Mouse (Mus musculus) CH12.LX (cell line): ENCODE data around the gene Neil1. TPM values are rescaled to one million over a fixed set of nuclear protein-coding genes. Genes with fewer than 3 reads are reported as not detected.

Source experiments
- DNase-seq: peaks from one replicate; pipeline ENCODE4 v3.0.0-alpha.2; 2013; ENCODE audit errors: extremely low read depth
- H3K27ac ChIP-seq: 2 replicates; pipeline ENCODE4 v1.5.1; 2012; ENCODE audit warnings: low read depth, mild to moderate bottlenecking, control low read depth, moderate library complexity; ENCODE audit not compliant: insufficient read depth
- H3K27me3 ChIP-seq: replicated peaks from 2 replicates; pipeline ENCODE3; 2012; ENCODE audit warnings: inconsistent platforms
- H3K36me3 ChIP-seq, 2 experiments: replicated peaks in 1 of 2; 2 replicates each; pipeline versions ENCODE3 to v1.6.1; 2012; ENCODE audit warnings: inconsistent platforms in 1 of 2, low read length in 1 of 2, mild to moderate bottlenecking in 1 of 2, mixed read lengths in 1 of 2, moderate library complexity in 1 of 2; ENCODE audit not compliant: control insufficient read depth in 1 of 2, insufficient read depth in 1 of 2
- H3K4me1 ChIP-seq, 2 experiments: 2 replicates each; pipeline ENCODE4 v1.6.1; 2012; ENCODE audit warnings: inconsistent platforms in 1 of 2, moderate library complexity in 1 of 2; ENCODE audit not compliant: insufficient read depth in 2 of 2, control insufficient read depth in 1 of 2
- H3K4me2 ChIP-seq: 2 replicates; pipeline ENCODE4 v1.6.1; 2012; ENCODE audit warnings: low read depth, mild to moderate bottlenecking, control low read depth; ENCODE audit not compliant: poor library complexity, insufficient read depth, severe bottlenecking
- H3K4me3 ChIP-seq, 3 experiments: fragments of 150-350 bp in 1 of 3; sonication (generic) in 1 of 3; replicated peaks in 1 of 3; 2 replicates each; pipeline versions ENCODE3 to v1.5.1; 2011 to 2012; ENCODE audit warnings: low read depth in 2 of 3, low read length in 2 of 3, mild to moderate bottlenecking in 2 of 3, moderate library complexity in 2 of 3, control low read depth in 1 of 3, improper control_type of control experiment in 1 of 3, inconsistent platforms in 1 of 3, mixed read lengths in 1 of 3; ENCODE audit not compliant: poor library complexity in 1 of 3
- H3K79me2 ChIP-seq: replicated peaks from 2 replicates; pipeline ENCODE4 v1.6.1; 2012; ENCODE audit warnings: mild to moderate bottlenecking, moderate library complexity; ENCODE audit not compliant: control insufficient read depth, poor library complexity, insufficient read depth, severe bottlenecking; ENCODE audit errors: extremely low read depth
- H3K9ac ChIP-seq: 2 replicates; pipeline ENCODE4 v1.6.1; 2012; ENCODE audit warnings: low read depth, mild to moderate bottlenecking, control low read depth, moderate library complexity; ENCODE audit not compliant: insufficient read depth
- H3K9me3 ChIP-seq: replicated peaks from 2 replicates; pipeline ENCODE3; 2012; ENCODE audit warnings: low read length, inconsistent platforms, mixed read lengths
- BHLHE40 ChIP-seq: IDR thresholded peaks from 2 replicates; pipeline ENCODE4 v1.6.1; 2011; ENCODE audit warnings: mild to moderate bottlenecking, low read depth, low read length, improper control_type of control experiment
- CHD1 ChIP-seq: IDR thresholded peaks from 2 replicates; pipeline ENCODE4 v1.6.1; 2012; ENCODE audit warnings: low read depth, low read length, improper control_type of control experiment, inconsistent platforms
- CHD2 ChIP-seq: IDR thresholded peaks from 2 replicates; pipeline ENCODE4 v1.6.1; 2011; ENCODE audit warnings: low read length, improper control_type of control experiment
- CTCF ChIP-seq, 2 experiments: IDR thresholded peaks in 1 of 2; conservative IDR thresholded peaks in 1 of 2; 2 replicates each; pipeline ENCODE4 v1.5.1; 2011 to 2012; ENCODE audit warnings: low read depth in 2 of 2, low read length in 2 of 2, improper control_type of control experiment in 1 of 2, inconsistent platforms in 1 of 2, mild to moderate bottlenecking in 1 of 2, moderate library complexity in 1 of 2
- E2F4 ChIP-seq: IDR thresholded peaks from 2 replicates; pipeline ENCODE4 v1.6.1; 2011; ENCODE audit warnings: low read depth, low read length, improper control_type of control experiment; ENCODE audit not compliant: insufficient replicate concordance
- ELF1 ChIP-seq: IDR thresholded peaks from 2 replicates; pipeline ENCODE4 v1.6.1; 2014; ENCODE audit warnings: low read depth, mild to moderate bottlenecking, inconsistent platforms, low read length, improper control_type of control experiment
- EP300 ChIP-seq: IDR thresholded peaks from 2 replicates; pipeline ENCODE4 v1.6.1; 2011; ENCODE audit warnings: low read length, improper control_type of control experiment
- IRF4 ChIP-seq: IDR thresholded peaks from 2 replicates; pipeline ENCODE4 v1.6.1; 2014; ENCODE audit warnings: low read depth, mild to moderate bottlenecking, inconsistent platforms, low read length, improper control_type of control experiment
- JUN ChIP-seq: IDR thresholded peaks from 2 replicates; pipeline ENCODE4 v1.6.1; 2011; ENCODE audit warnings: low read depth, mild to moderate bottlenecking, low read length, improper control_type of control experiment, moderate library complexity; ENCODE audit not compliant: insufficient read depth
- KAT2A ChIP-seq: IDR thresholded peaks from 2 replicates; pipeline ENCODE4 v1.6.1; 2012; ENCODE audit warnings: low read length, improper control_type of control experiment, inconsistent platforms; ENCODE audit not compliant: insufficient replicate concordance
- MAFK ChIP-seq: IDR thresholded peaks from 2 replicates; pipeline ENCODE4 v1.6.1; 2011; ENCODE audit warnings: low read length, improper control_type of control experiment; ENCODE audit not compliant: insufficient replicate concordance
- MAX ChIP-seq: IDR thresholded peaks from 2 replicates; pipeline ENCODE4 v1.6.1; 2011; ENCODE audit warnings: low read length, improper control_type of control experiment
- MEF2A ChIP-seq: IDR thresholded peaks from 2 replicates; pipeline ENCODE4 v1.6.1; 2014; ENCODE audit warnings: low read depth, mild to moderate bottlenecking, inconsistent platforms, low read length, improper control_type of control experiment, borderline replicate concordance
- MXI1 ChIP-seq: IDR thresholded peaks from 2 replicates; pipeline ENCODE4 v1.6.1; 2011; ENCODE audit warnings: mild to moderate bottlenecking, low read depth, low read length, improper control_type of control experiment
- MYC ChIP-seq: IDR thresholded peaks from 2 replicates; pipeline ENCODE4 v1.6.1; 2011; ENCODE audit warnings: low read depth, mild to moderate bottlenecking, improper control_type of control experiment, low read length
- NRF1 ChIP-seq: IDR thresholded peaks from 2 replicates; pipeline ENCODE4 v1.6.1; 2014; ENCODE audit warnings: low read depth, mild to moderate bottlenecking, inconsistent platforms, low read length, improper control_type of control experiment, moderate library complexity
- POLR2A ChIP-seq: IDR thresholded peaks from 2 replicates; pipeline ENCODE4 v1.6.1; 2011; ENCODE audit warnings: low read depth, mild to moderate bottlenecking, improper control_type of control experiment, low read length
- POLR2AphosphoS2 ChIP-seq: IDR thresholded peaks from 2 replicates; pipeline ENCODE4 v1.6.1; 2011; ENCODE audit warnings: low read depth, low read length, improper control_type of control experiment
- RAD21 ChIP-seq: IDR thresholded peaks from 2 replicates; pipeline ENCODE4 v1.6.1; 2011; ENCODE audit warnings: low read depth, mild to moderate bottlenecking, low read length, improper control_type of control experiment, moderate library complexity
- SIN3A ChIP-seq: IDR thresholded peaks from 2 replicates; pipeline ENCODE4 v1.6.1; 2012; ENCODE audit warnings: low read length, improper control_type of control experiment, inconsistent platforms
- TBP ChIP-seq: conservative IDR thresholded peaks from 2 replicates; pipeline ENCODE4 v1.6.1; 2011; ENCODE audit warnings: low read depth, low read length, improper control_type of control experiment
- TCF12 ChIP-seq: IDR thresholded peaks from 2 replicates; pipeline ENCODE4 v1.6.1; 2014; ENCODE audit warnings: low read depth, mild to moderate bottlenecking, inconsistent platforms, low read length, improper control_type of control experiment
- UBTF ChIP-seq: IDR thresholded peaks from 2 replicates; pipeline ENCODE4 v1.6.1; 2012; ENCODE audit warnings: low read depth, mild to moderate bottlenecking, inconsistent platforms, low read length, improper control_type of control experiment, moderate library complexity
- USF1 ChIP-seq: IDR thresholded peaks from 2 replicates; pipeline ENCODE4 v1.6.1; 2014; ENCODE audit warnings: low read depth, mild to moderate bottlenecking, inconsistent platforms, low read length, improper control_type of control experiment
- USF2 ChIP-seq: conservative IDR thresholded peaks from 2 replicates; pipeline ENCODE4 v1.6.1; 2011; ENCODE audit warnings: low read depth, low read length, improper control_type of control experiment
- ZKSCAN1 ChIP-seq: IDR thresholded peaks from 2 replicates; pipeline ENCODE4 v1.6.1; 2012; ENCODE audit warnings: low read depth, inconsistent platforms, low read length, improper control_type of control experiment, borderline replicate concordance
- ZMIZ1 ChIP-seq: IDR thresholded peaks from 2 replicates; pipeline ENCODE4 v1.6.1; 2012; ENCODE audit warnings: low read depth, mild to moderate bottlenecking, inconsistent platforms, low read length, improper control_type of control experiment
- ZNF384 ChIP-seq: IDR thresholded peaks from 2 replicates; pipeline ENCODE4 v1.6.1; 2012; ENCODE audit warnings: low read depth, low read length, improper control_type of control experiment, inconsistent platforms
- dilution Hi-C: fragments of 300-500 bp; cut with MboI; formaldehyde crosslinking; loops from 2 replicates; pipeline ENCODE4 v1.14.3; 2020; ENCODE audit warnings: low sequenced_read_pairs; ENCODE audit not compliant: extremely low pct_unique_long_range_greater_than_20kb, extremely low pct_ligation_motif_present
- in situ Hi-C: fragments of 300-500 bp; cut with MboI; formaldehyde crosslinking; loops from 3 replicates; pipeline ENCODE4 v1.14.3; 2019; ENCODE audit warnings: low sequenced_read_pairs, low pct_ligation_motif_present, low pct_unique_long_range_greater_than_20kb, mixed read lengths
- polyA plus RNA-seq: library from polyadenylated mRNA; unstranded; fragments of >175 nt; gene quantifications from 2 replicates; pipeline ENCODE4 v1.2.1, GENCODE M21; 2012; ENCODE audit warnings: low read depth; ENCODE audit not compliant: insufficient read length
- total RNA-seq, 2 experiments: library from RNA; depleted of rRNA; stranded (reverse); fragments of 300-350 nt in 1 of 2; fragments of >200 nt in 1 of 2; gene quantifications; 2 replicates each; pipeline ENCODE4 v1.2.3; 2012 to 2014

Neil1 gene
- total and polyA plus RNA-seq, 3 experiments = 0.13 to 0.21 TPM; not detected in 1

DNA sequence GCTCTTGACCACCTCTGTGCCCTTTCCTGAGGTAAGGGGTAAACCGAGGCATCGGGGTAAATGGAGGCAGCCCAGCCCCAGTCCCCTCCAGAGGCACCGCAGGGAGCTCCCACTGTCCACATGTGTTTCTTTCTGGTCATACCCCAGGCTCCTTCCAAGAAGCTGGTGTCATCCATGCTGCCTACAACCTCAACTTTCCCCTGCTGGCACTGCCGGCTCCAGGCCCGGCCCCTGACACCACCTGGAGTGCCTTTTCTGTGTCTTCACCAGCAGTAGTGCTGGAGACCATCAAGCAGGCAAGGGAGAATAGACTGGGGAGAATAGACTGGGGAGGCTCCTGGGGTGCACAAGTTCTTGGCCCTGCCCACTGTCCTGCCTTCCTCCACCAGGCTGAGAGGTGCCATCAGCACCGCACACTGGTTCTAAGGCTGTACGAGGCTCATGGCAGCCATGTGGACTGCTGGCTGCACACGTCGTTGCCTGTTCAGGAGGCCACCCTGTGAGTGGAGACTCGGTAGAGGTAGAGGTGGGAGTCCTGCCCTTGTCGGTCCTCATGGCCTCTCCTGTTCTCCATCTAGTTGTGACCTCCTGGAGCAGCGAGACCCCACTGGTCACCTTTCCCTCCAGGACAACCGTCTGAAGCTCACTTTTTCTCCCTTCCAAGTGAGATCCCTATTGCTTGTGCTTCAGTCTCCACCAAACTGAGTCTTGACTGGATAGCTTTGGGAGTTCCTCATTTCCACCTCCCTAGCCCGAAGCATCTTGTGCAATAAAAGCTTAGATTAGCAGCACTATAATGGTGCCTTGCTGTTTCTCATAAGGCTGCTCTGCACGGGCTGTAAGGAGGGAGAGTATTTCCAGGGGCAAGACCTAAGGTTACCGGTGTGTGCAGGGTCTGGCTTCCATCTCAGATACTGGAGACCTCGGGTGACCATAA is 6.4 kb downstream of the Neil1 start:
- dilution Hi-C loops = no loop called here
- H3K27me3 ChIP-seq = no peaks in the 10 kb centered on the region
- no peak overlapping the region for H3K4me2 ChIP-seq
- peaks cover 54 to 83% of the 10 kb centered on the region in 2 experiments for H3K36me3 ChIP-seq
- H3K4me1 ChIP-seq = no peaks in the 10 kb centered on the region
- TF ChIP-seq MYC = no peak
- no peak for TF ChIP-seq KAT2A
- TF ChIP-seq CHD2 = no peak
- no peak for TF ChIP-seq EP300
- TF ChIP-seq USF1 = no peak
- TF ChIP-seq USF2 = no peak
- no peak for TF ChIP-seq POLR2AphosphoS2
- no peak for TF ChIP-seq ZNF384
- TF ChIP-seq E2F4 = no peak
- TF ChIP-seq UBTF = no peak
- no peak for TF ChIP-seq CTCF (conservative IDR thresholded peaks at IDR 0.05 in 1 of 2, IDR thresholded peaks at IDR 0.05 in 1 of 2; ENCODE audit: low read depth in 2 of 2, low read length in 2 of 2)
- TF ChIP-seq IRF4 = no peak
- no peak for TF ChIP-seq MAFK
- TF ChIP-seq TBP = no peak
- no peak for TF ChIP-seq RAD21
- TF ChIP-seq ELF1 = no peak
- TF ChIP-seq POLR2A = no peak
- no peak for TF ChIP-seq CHD1
- no peak overlapping the region for H3K4me3 ChIP-seq
- no peak overlapping the region for H3K27ac ChIP-seq
- no peaks in the 10 kb centered on the region for H3K79me2 ChIP-seq
- no peaks in the 10 kb centered on the region for H3K9me3 ChIP-seq
- no peak for DNase-seq
- in situ Hi-C loops = loop anchor here (5.0 kb wide), 1 partner anchor 204 kb away; the partner anchor contains the start of gene Imp3
- no peak overlapping the region for H3K9ac ChIP-seq

DNA sequence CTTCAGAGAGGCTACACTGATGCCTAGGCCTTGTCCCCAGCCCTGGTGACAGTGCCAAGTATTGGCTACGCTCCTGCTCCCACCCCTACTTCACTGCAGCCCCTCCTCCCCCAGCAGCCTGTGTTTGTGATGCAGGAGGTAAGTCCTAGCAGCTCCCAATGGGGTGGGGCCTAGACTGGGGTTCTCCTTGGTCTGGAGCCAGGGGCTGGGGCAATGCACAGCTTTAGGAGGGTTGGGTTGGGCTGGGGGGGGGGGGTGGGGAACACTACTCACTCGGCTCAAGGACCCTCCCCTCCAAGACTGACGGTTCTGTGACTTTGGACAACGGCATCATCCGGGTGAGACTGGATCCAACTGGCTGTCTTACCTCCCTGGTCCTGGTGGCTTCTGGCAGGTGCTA is 8.5 kb downstream of the Neil1 start:
- in situ Hi-C loops = no loop called here
- H3K4me3 ChIP-seq = no peak overlapping the region
- peaks cover 70 to 99% of the 10 kb centered on the region in 2 experiments for H3K36me3 ChIP-seq
- H3K4me2 ChIP-seq = no peak overlapping the region
- no peaks in the 10 kb centered on the region for H3K27me3 ChIP-seq
- H3K27ac ChIP-seq = no peak overlapping the region
- no peaks in the 10 kb centered on the region for H3K4me1 ChIP-seq
- H3K79me2 ChIP-seq = no peaks in the 10 kb centered on the region
- DNase-seq = no peak
- dilution Hi-C loops = no loop called here
- TF ChIP-seq JUN (no peak), ZMIZ1 (no peak), RAD21 (no peak), MAX (no peak), USF1 (no peak), UBTF (no peak), ZKSCAN1 (no peak), CHD1 (no peak), TBP (no peak), TCF12 (no peak), POLR2AphosphoS2 (no peak), SIN3A (no peak), E2F4 (no peak), BHLHE40 (no peak), MEF2A (no peak), MXI1 (no peak), NRF1 (no peak), EP300 (no peak)
- no peaks in the 10 kb centered on the region for H3K9me3 ChIP-seq
- no peak overlapping the region for H3K9ac ChIP-seq
